Mouse (Mus musculus) ovary, postnatal 36 days (tissue): ENCODE measurements around the gene Pir.
A peak's percentile ranks its signal among the peaks of the same experiment; 100 is the strongest.

ENCODE experiments used
- DNase-seq: peaks from one replicate; pipeline ENCODE4 v3.0.0; 2022; ENCODE audit warnings: low spot score, mixed read lengths

Gene Pir

GRCm38 (mm10) chrX:164269285-164269761 is at the start of gene Pir:
Pir (plus strand) TSS chrX:164269371.
- peak; percentile 59 for DNase-seq

DNA sequence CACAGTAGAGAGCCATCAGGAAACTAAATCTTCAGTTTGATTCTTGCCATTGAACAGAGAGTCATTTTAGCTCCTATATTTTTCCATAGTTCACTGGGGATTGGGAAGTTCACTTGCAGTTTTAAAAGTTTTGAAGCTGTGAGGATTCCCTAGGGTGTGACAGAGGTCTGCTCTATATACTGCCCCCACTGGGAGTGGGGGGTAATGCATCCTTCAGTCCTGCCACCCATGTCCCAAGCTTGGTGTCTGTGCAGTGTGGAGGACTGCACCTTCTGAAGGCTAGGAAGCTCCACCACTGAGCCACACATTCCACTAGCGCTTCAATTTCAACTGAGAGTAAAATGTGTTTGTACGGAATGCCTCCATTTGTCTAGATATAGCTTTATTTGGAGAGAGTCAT is 47.2 kb upstream of the Pir start:
- no peak for DNase-seq

GRCm38 (mm10) chrX:164233380-164233779 is 35.8 kb upstream of the Pir start:
- no peak for DNase-seq

DNA sequence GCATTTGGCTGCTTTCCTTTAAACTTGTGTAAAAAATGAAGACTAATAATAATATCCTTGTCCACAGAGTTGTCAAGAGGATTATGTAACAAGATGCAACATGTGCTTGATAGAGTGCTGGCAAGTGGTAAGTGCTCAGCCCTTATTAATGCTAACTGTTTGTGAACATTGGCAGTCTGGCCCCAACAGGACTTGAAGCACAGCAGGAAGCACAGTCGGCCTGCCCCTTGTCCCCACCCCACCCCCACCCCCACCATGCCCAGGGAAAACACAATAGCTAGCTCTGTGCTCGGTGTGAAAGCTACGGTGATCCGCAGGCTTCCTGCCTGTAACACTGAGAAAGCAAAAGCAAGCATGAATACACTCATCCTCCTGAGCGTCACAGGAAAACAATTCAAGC is 23.5 kb upstream of the Pir start:
- DNase-seq = no peak

- no peak for DNase-seq
Measured at GRCm38 (mm10) chrX:164246722-164247121, 22.4 kb upstream of the Pir start.

GRCm38 (mm10) chrX:164256527-164256926 is 12.6 kb upstream of the Pir start:
- DNase-seq = no peak

- DNase-seq = no peak
Measured at GRCm38 (mm10) chrX:164258057-164258456, 11.1 kb upstream of the Pir start, which contains the start of gene Bmx. Bmx (minus strand) TSS chrX:164258193.

- no peak for DNase-seq
Measured at GRCm38 (mm10) chrX:164258662-164259061, 10.5 kb upstream of the Pir start.

DNA sequence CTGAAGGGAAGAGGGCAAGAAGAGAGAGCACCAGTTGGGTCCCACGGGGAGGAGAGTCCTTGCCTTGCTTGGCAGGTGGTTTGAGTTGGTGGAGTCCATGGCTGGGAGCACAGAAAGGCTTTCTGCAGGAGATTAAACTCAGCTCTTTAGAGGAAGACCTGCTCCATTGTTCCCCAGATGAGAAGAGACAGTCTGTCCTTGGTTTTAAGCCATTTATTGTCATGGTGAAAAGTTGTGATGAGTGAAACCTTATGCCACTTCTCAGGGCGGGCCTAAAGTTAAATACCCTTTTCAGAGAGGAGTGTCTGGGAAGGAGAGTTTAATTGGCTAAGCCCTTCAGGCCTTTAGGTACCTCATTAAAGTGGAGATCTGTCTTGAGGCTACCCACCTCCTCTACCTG is 6.9 kb upstream of the Pir start:
- no peak for DNase-seq

DNA sequence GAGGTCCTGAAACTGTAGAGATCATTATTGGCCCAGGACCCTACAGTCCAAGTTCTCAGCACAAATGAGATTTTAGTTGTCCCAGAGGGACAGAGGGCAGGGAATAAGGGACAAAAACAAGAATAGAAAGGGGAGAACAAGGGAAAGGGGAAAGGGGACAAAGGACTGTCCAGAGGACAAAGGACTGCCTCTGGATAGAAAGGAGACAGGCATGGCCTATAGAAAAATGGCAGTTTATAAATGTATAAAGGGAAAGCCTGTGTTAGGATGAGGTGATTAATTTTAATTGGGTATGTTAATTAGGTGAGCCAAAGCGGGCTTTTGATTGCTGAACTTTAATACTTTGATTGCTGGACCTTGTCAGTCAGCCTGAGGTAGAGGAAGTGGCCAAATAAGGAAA is 4.3 kb upstream of the Pir start:
- DNase-seq = no peak

- no peak for DNase-seq
Measured at GRCm38 (mm10) chrX:164270603-164271002, 1.4 kb downstream of the Pir start.

DNA sequence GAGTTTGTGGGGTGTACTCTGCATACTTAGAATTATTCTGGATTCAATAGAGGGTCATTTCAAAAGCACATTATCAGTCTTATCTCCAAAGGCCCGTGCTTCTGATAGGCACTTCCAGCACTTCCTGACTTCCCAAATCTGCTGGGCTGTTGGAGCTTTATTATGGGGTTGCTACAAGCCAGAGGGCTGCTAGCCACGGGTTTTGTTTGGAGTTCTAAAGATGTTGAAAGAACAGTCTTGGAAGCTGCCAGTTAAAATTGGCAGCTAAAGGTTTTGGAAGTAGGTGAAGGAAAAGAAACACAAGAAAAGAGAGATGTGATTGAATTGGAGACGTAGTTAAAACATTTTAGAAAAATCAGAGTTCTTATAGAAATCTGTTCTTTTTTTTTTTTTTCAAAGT is 6.4 kb downstream of the Pir start:
- no peak for DNase-seq

DNA sequence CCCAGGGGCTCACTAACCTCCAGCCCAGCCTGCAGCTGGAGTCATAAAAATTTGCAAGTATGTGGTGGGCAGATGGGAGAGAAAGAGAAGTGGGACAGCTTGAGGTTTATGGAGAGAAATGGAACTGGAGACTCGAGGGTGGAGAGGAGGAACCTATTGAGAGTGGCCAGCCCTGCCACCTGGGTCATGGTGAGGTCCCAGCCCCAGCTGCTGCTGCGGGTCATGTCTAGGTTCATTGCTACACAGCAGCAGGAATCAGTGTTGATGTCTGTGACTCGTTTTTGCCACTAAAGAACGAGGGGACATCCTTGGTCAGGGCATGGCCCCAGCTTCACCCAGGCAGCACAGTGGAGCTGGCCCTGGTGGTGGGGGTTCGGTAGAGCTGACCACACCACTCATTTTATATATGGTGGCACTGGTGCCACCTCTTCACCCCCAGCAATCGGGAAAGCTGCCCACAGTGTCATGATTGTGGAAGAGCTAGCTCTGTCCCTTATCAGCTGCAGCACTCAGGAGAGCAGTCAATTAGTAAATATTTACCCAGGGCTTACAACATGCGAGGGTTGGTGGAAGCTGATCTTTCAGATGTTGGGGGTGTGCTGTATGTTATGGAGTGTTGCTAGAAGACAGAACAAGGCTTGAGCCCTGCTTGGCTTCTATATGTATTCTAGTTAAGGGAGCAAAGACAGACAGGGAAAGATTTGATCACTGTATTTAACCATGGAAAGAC is 11.9 kb downstream of the Pir start:
- no peak for DNase-seq

DNA sequence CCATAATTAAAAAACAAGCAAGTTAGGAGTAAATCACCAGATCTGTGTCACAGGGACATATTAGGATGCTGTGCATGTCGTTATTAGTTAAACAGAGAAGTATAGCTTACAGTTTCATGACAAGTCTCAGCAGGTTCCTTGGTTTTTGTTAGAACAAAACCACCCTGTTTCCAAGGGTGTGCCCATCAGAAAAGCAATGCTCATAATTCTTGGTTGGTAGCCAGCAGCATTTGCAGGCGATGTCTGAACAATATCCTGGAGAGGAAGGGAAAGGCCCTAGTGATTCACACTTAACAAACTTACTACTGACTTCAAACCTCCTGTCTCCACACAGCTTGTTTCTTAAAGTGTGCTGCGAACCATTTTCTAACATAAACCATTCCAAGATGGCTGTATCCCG is 14.6 kb downstream of the Pir start:
- no peak for DNase-seq

GRCm38 (mm10) chrX:164287077-164287476 is 17.9 kb downstream of the Pir start:
- no peak for DNase-seq

DNA sequence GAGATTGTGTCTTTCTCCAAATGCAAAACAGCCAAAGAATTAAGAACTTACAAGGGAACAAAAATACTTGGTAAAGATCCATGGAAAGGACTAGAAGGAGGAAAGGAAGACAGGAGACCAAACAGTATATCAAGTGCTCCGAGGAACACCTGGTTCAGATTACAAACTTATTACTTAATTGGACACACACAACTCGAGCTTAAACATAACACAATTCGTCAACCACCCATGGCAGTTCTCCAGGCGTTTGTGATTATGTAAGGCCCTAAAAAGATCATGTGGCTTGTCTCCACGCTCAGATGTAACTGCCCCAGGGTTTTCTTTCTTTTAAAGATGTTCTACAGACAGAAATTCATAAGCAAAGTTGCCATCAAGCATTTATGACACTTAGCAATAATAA is 22.0 kb downstream of the Pir start:
- DNase-seq = no peak

- no peak for DNase-seq
Measured at GRCm38 (mm10) chrX:164306250-164306649, 37.1 kb downstream of the Pir start.

DNA sequence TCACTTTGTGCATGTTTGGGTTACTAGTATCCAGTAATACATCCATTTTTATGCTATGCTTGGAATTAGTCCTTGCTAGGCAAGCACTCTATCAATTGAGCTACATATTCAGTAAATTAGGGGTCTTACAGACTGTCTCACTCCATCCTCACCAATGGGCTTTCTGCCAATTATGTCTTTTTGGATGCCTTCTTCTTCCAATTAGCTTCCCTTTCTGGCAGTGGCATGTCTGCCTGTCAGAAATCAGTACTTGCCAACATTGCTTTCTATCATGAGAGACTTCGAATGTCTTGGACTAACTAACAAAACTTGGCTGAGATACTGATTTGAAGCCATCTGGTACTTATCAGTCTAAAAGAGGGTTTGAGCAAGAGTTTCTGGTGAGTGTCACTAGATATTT is 44.7 kb downstream of the Pir start:
- DNase-seq = no peak

DNA sequence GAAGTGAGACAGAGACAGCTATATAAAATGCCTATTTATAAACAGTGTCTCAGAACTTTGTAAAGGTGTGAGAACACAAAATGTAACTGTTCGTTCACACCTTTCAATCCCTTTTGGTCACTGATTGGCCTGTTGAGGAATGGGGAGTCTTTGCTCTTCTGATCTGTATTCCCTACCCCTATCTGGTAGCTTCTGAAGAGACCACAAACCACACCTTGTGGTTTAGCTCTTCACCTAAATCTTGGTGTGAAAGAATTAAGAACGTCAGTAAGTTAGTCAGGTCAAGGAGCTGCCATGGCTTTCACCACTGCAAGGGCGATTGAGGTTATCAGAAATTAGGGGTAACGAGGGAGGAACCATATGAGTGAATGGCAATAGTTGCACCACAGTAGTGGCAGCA is 49.4 kb downstream of the Pir start:
- no peak for DNase-seq

DNA sequence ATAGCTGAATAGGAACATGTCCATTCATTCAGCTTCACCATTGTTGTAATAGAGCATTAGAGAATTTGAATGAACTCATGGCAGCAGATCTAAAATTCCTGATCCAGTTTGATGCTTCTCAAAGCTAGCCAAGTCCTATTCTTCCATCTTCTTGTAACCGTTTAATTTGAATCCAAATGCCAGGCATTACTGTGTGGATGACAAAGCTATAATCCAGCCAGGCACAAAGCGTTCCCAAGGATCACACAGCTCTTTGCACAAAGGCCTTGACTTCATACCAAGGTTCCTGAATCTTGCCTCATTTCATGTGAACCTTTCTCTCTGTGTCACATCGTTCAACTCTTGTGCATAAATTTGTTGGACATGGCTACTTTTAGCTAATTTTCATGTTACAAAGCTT is 50.9 kb downstream of the Pir start:
- DNase-seq = no peak

DNA sequence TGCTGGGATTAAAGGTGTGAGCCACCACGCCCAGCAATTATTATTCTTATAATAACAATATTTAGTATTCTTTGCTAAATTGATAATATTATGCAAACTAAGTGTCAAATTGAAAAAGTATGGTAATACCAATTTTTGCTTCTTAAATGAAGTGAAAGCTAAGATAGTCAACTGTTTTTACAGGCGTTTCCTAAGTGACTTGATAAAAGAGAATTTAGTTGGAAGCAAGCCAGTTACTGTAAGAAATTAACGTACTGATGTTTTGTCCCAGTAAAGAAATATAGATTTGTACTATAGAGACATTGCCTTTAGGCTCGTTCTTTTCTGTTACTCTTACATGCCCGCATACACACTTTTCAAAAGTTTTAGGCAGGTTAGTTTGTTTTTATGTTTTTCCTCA is 53.3 kb downstream of the Pir start:
- DNase-seq = no peak

DNA sequence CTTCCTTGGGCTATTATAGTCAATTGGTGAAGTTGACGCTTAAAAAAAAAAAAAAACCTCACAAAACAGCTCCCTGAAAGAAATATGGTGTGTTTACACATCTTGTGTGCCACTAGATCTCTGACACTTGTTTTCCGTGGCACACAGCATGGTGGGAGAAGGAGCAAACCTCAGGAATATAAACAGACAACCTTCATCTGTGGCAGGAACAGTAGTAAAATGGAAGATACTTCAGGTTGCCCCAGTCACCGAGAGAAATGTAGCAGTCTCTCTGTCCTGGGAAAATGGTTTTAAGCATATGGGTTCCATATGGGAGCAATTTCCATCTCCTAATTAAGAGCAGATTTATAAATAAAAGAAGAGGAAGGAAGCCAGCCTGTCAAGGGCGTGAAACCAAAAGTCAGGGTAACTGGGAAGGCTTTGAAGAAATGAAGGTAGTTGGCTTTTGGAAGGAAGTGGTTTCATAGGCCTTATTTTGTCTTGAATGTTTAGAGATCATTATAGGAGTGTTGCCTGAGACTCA is 54.3 kb downstream of the Pir start:
- DNase-seq = no peak

GRCm38 (mm10) chrX:164330351-164330750 is 61.2 kb downstream of the Pir start:
- no peak for DNase-seq

GRCm38 (mm10) chrX:164330766-164331165 is 61.6 kb downstream of the Pir start:
- no peak for DNase-seq
